Mouse (Mus musculus) heart, embryonic 14.5 days (tissue): ENCODE measurements around the gene Tgfbr2. TPM values are rescaled to one million over a fixed set of nuclear protein-coding genes. Genes with fewer than 3 reads are reported as not detected.

Experiments
- ATAC-seq: fragments of 200-750 bp; cut with Nextera tagmentation; 2 replicates; pipeline ENCODE4 v1.8.0; 2017; ENCODE audit warnings: low read depth, moderate TSS enrichment; ENCODE audit not compliant: insufficient number of reproducible peaks, insufficient read depth, low FRiP score
- H3K27ac ChIP-seq, 2 experiments: fragments of 200-500 bp in 1 of 2; fragments of 300-500 bp in 1 of 2; sonication (generic) in 1 of 2; replicated peaks in 1 of 2; 2 replicates each; pipeline ENCODE4 v1.5.1; 2012 to 2014; ENCODE audit warnings: low read depth in 2 of 2, low read length in 2 of 2, control low read depth in 1 of 2, mild to moderate bottlenecking in 1 of 2, mixed read lengths in 1 of 2; ENCODE audit not compliant: control insufficient read depth in 1 of 2, insufficient read depth in 1 of 2
- H3K27me3 ChIP-seq: fragments of 300-500 bp; sonication (generic); 2 replicates; pipeline ENCODE4 v1.6.1; 2014; ENCODE audit warnings: mild to moderate bottlenecking, low read length, control low read depth; ENCODE audit not compliant: control insufficient read depth, insufficient read depth
- H3K36me3 ChIP-seq: fragments of 300-500 bp; sonication (generic); 2 replicates; pipeline ENCODE4 v1.6.1; 2014; ENCODE audit warnings: mild to moderate bottlenecking, control low read depth, low read length, mixed read lengths; ENCODE audit not compliant: control insufficient read depth, insufficient read depth
- H3K4me1 ChIP-seq, 2 experiments: fragments of 200-500 bp in 1 of 2; fragments of 300-500 bp in 1 of 2; sonication (generic) in 1 of 2; 2 replicates each; pipeline ENCODE4 v1.6.1; 2012 to 2014; ENCODE audit warnings: low read length in 2 of 2, control low read depth in 1 of 2, mixed read lengths in 1 of 2; ENCODE audit not compliant: control insufficient read depth in 2 of 2, insufficient read depth in 2 of 2
- H3K4me2 ChIP-seq: fragments of 300-500 bp; sonication (generic); 2 replicates; pipeline ENCODE4 v1.6.1; 2014; ENCODE audit warnings: mild to moderate bottlenecking, low read length
- H3K4me3 ChIP-seq, 2 experiments: fragments of 200-500 bp in 1 of 2; fragments of 300-500 bp in 1 of 2; sonication (generic) in 1 of 2; 2 replicates each; pipeline ENCODE4 v1.5.1; 2012 to 2014; ENCODE audit warnings: low read length in 2 of 2, mild to moderate bottlenecking in 2 of 2, control low read depth in 1 of 2, low read depth in 1 of 2, moderate library complexity in 1 of 2; ENCODE audit not compliant: control insufficient read depth in 1 of 2, insufficient read depth in 1 of 2
- H3K9ac ChIP-seq: fragments of 300-500 bp; sonication (generic); 2 replicates; pipeline ENCODE4 v1.6.1; 2014; ENCODE audit warnings: mild to moderate bottlenecking, low read length
- H3K9me3 ChIP-seq: fragments of 300-500 bp; sonication (generic); 2 replicates; pipeline ENCODE4 v1.6.1; 2016; ENCODE audit warnings: low read length, control low read depth; ENCODE audit not compliant: control insufficient read depth
- WGBS: fragments of 180-500 bp; shearing (Covaris S2); extraction: QIAGEN DNeasy Blood & Tissue Kit; methylation state at CpG from one replicate; pipeline ENCODE4 v1.1.7; 2014; 5-methylcytosine and 5-hydroxymethylcytosine counted together
- polyA plus RNA-seq: library from polyadenylated mRNA; unstranded; fragments of >200 nt; fragmentation: Nextera tagmentation; extraction: Ambion mirVana; gene quantifications from 2 replicates; pipeline ENCODE4 v1.2.1, GENCODE M21; 2014

Gene Tgfbr2
- polyA plus RNA-seq, 1 experiment from 2014 or later = 24.6 TPM

DNA sequence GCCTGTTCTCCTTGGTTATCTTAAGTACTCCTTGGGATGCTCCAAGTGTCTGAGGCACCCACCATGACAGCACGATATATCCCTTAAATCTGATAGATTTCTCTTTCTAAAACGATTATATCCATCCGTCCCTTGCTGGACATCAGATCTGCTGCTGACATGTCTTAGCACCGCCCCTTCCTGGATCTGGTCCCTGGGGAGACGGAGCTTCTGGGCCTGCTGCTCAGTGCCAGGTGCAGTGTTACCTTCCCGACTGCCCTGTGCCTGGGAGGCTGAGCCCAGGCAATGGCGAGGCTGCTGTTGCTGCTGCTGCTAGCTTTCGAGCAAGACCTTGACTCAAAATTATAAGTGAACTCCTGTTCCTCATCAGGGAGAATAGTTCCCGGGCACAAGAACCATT, 75.1 kb downstream of the Tgfbr2 start:
- WGBS = 67% methylated on average over 9 of the region's 9 CpGs
- no peak for ATAC-seq
- Histone ChIP-seq H3K36me3 (peaks cover 48% of the 10 kb centered on the region), H3K9ac (no peak overlapping the region), H3K27ac (no peak overlapping the region), H3K4me3 (no peak overlapping the region), H3K4me1 (peaks cover 5 to 9% of the 10 kb centered on the region in 2 experiments), H3K9me3 (no peaks in the 10 kb centered on the region), H3K4me2 (no peak overlapping the region), H3K27me3 (no peaks in the 10 kb centered on the region)

DNA sequence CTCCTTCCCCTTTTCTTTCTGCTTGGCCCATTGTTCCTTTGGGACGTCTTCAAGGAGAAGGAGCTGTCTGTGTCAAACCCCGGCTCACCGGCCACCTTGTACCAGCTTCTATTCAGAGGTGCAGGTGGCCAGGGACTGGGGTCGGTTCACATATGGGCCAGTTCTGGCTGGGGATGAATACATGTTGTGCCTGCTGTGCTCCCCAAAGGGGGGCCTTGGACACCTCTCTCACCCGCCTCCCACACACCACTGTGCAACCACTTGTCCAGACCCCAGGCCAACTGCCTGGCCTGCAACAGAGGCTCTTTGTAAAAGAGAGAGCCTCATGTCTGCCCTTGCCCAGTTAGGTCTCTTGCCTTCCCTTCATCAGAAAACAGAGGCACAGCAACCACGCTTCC, 75.6 kb downstream of the Tgfbr2 start:
- ATAC-seq = no peak
- Histone ChIP-seq H3K36me3 (peaks cover 44% of the 10 kb centered on the region), H3K4me2 (no peak overlapping the region), H3K27ac (no peak overlapping the region), H3K27me3 (no peaks in the 10 kb centered on the region), H3K9ac (no peak overlapping the region), H3K4me3 (no peak overlapping the region), H3K4me1 (peaks cover 5 to 9% of the 10 kb centered on the region in 2 experiments), H3K9me3 (no peaks in the 10 kb centered on the region)
- WGBS = 85% methylated on average over 6 of the region's 6 CpGs

DNA sequence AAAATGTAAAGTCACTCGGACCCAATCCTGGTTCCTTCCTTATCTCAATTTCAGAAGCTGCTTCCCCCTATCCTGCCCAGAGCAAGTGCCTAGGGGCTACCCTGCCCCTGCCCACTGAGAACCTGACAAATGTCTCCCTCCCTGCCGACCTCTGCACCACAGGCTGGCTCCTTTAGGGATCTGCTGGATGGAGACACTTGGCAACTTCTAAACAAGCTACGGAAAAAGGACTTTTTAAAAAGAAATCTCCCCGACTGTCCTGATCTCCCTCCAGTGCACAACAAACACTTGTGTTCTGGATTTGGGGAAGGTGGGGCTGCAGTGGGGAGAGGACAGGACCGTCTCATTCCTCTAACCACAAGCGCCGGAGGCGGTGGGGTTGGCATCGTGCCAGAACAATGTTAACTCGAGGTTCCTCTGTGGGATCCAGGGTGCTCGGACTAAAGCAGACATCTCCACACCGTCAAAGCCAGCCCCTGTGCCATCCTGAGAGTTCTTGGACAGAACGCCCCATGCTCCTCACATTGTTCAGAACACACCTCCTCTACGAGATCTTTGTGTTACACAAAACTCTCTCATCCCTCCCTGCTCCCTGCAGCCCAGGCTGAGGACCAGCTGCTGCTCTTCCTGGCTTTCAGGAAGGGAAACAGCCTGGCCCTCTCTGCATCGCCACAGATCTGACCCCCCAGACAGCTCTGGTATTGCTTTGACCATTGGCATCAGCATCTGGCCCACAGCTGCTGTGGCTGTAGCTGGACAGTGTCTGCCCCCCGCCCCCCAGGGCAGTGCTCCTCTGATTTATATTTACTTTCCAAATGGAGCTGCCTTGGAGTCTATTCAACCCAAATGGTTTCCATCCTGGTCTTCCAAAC, 76.2 kb downstream of the Tgfbr2 start:
- Histone ChIP-seq H3K4me3 (no peak overlapping the region), H3K4me1 (peaks cover 5 to 9% of the 10 kb centered on the region in 2 experiments), H3K9ac (no peak overlapping the region), H3K27me3 (no peaks in the 10 kb centered on the region), H3K27ac (no peak overlapping the region), H3K4me2 (no peak overlapping the region; the same call in 1 of the 2 replicates), H3K9me3 (no peaks in the 10 kb centered on the region), H3K36me3 (peaks cover 41% of the 10 kb centered on the region)
- WGBS = 54% methylated on average over 16 of the region's 16 CpGs
- ATAC-seq = no peak

GRCm38 (mm10) chr9:116091921-116092320, 83.2 kb downstream of the Tgfbr2 start:
- H3K9ac ChIP-seq = no peak overlapping the region
- no peaks in the 10 kb centered on the region for H3K9me3 ChIP-seq
- no peak overlapping the region for H3K4me2 ChIP-seq
- no peak for ATAC-seq
- no peak overlapping the region for H3K4me3 ChIP-seq
- no peaks in the 10 kb centered on the region for H3K27me3 ChIP-seq
- peaks cover 9 to 11% of the 10 kb centered on the region in 2 experiments for H3K4me1 ChIP-seq
- 0 out of 4 replicates have a peak overlapping the region, but pooled peaks of 1 of the 2 experiments have one; percentile 5 for H3K27ac ChIP-seq
- 52% methylated on average over 5 of the region's 5 CpGs for WGBS
- H3K36me3 ChIP-seq = peaks cover 44% of the 10 kb centered on the region

GRCm38 (mm10) chr9:116091101-116091841, 83.9 kb downstream of the Tgfbr2 start:
- Histone ChIP-seq H3K27me3 (no peaks in the 10 kb centered on the region), H3K4me3 (no peak overlapping the region), H3K9me3 (no peaks in the 10 kb centered on the region), H3K4me1 (peaks cover 9 to 11% of the 10 kb centered on the region in 2 experiments), H3K4me2 (no peak overlapping the region), H3K9ac (no peak overlapping the region), H3K36me3 (peaks cover 39% of the 10 kb centered on the region), H3K27ac (no peak overlapping the region)
- ATAC-seq = no peak
- 75% methylated on average over 7 of the region's 7 CpGs for WGBS

DNA sequence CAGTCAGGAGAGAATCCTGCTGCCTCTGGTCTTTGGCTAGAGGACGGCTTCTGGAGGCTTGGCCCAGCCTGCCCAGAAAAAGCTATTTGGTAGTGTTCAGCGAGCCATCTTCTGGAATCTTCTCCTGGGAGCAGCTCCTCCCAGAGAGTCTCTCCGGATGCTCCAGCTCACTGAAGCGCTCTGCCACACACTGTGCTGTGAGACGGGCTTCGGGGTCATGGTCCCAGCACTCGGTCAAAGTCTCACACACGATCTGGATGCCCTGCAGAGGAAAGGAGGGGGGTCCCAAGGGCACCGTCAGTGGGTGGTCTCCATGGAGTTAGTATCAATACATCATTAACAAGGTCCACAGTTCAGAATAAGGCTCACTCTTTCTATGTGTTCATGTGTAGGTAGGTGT, 84.9 kb downstream of the Tgfbr2 start:
- 86% methylated on average over 9 of the region's 9 CpGs for WGBS
- Histone ChIP-seq H3K27me3 (no peaks in the 10 kb centered on the region), H3K9me3 (no peaks in the 10 kb centered on the region), H3K4me3 (no peak overlapping the region), H3K4me2 (no peak overlapping the region), H3K36me3 (peaks cover 35% of the 10 kb centered on the region), H3K4me1 (peaks cover 9 to 11% of the 10 kb centered on the region in 2 experiments), H3K9ac (no peak overlapping the region), H3K27ac (no peak overlapping the region)
- no peak for ATAC-seq

DNA sequence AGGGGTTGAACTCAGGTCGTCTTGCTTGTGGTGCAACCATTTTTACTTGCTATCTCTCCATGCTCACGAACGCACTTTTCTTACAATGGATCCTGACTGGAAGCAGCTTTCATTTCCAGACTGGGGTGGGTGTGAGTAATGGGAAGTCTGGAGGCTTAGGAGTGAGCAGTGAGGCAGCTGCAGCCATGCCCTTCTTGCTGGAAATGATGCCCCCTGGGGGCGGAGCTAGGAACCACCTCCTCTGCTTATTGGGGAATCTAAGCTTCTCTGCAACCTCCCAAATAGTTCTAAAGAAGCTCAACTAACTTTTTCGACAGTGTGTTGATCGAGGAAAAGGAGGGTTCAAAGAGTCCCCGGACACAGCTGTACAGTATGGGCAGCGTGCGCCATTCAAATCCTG, 86.2 kb downstream of the Tgfbr2 start:
- Histone ChIP-seq H3K36me3 (peaks cover 35% of the 10 kb centered on the region), H3K9me3 (no peaks in the 10 kb centered on the region), H3K4me3 (no peak overlapping the region), H3K4me1 (peaks cover 9 to 11% of the 10 kb centered on the region in 2 experiments), H3K4me2 (no peak overlapping the region), H3K9ac (no peak overlapping the region), H3K27ac (no peak overlapping the region), H3K27me3 (no peaks in the 10 kb centered on the region)
- no peak for ATAC-seq
- whole genome bisulfite sequencing = 82% methylated on average over 9 of the region's 9 CpGs
